Mouse (Mus musculus) lung, adult 2 months (tissue): ENCODE results near the gene Rad54l2. TPM values are rescaled to one million over a fixed set of nuclear protein-coding genes. Genes with fewer than 3 reads are reported as not detected.

Source experiments
- DNase-seq: peaks from one replicate; pipeline ENCODE4 v3.0.0; 2022
- H3K4me1 ChIP-seq: fragments of 200-500 bp; 2 replicates; pipeline ENCODE4 v1.6.1; 2011; ENCODE audit warnings: low read length; ENCODE audit not compliant: control insufficient read depth, insufficient read depth
- H3K4me3 ChIP-seq: fragments of 200-500 bp; replicated peaks from 2 replicates; pipeline ENCODE3; 2011; ENCODE audit warnings: low read depth, mild to moderate bottlenecking, control low read depth, low read length; ENCODE audit errors: extremely low read depth
- CTCF ChIP-seq: fragments of 200-500 bp; IDR thresholded peaks from 2 replicates; pipeline ENCODE4 v1.5.1; 2011; ENCODE audit warnings: mild to moderate bottlenecking, low read length, control low read depth; ENCODE audit not compliant: insufficient read depth
- POLR2A ChIP-seq: fragments of 200-500 bp; IDR thresholded peaks from 2 replicates; pipeline ENCODE4 v1.6.1; 2011; ENCODE audit warnings: low read depth, mild to moderate bottlenecking, control low read depth, low read length, borderline replicate concordance; ENCODE audit errors: extremely low read depth
- WGBS: fragments of 180-500 bp; shearing (Covaris S2); methylation state at CpG from one replicate; pipeline ENCODE4 v1.1.7; 2018; 5-methylcytosine and 5-hydroxymethylcytosine counted together
- polyA plus RNA-seq: library from polyadenylated mRNA; depleted of rRNA; stranded (reverse); fragments of >200 nt; gene quantifications from 2 replicates; pipeline ENCODE4 v1.2.3, GENCODE M21; 2012

Gene Rad54l2
- polyA plus RNA-seq, 1 experiment: 29.0 TPM

DNA sequence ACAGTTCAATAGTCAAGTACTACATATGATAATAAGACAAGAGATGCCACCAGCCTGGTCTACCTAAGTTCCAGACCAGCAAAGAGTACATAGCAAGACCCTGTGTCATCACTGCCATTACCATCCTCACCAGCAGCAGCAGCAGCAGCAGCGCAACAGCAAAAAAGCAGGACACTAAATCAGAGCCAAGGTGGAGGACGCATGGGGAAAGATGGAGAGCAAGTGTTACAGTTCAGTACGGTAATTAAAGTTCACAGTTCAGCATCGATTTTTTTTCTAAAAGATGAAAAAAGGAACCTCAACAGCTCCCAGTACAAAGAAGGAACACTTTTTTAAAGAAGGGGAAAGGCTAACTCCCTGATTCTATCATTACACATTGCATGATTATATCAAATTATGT, 33.2 kb downstream of the Rad54l2 start:
- Histone ChIP-seq H3K4me3 (no peak overlapping the region), H3K4me1 (no peaks in the 10 kb centered on the region)
- no peak for DNase-seq
- WGBS: 93% methylated on average over 4 of the region's 4 CpGs
- TF ChIP-seq POLR2A (no peak), CTCF (no peak)

- TF ChIP-seq POLR2A: no peak
- TF ChIP-seq CTCF: no peak
- no peak for DNase-seq
Observed at GRCm38 (mm10) chr9:106754311-106754710, 34.7 kb downstream of the Rad54l2 start.

DNA sequence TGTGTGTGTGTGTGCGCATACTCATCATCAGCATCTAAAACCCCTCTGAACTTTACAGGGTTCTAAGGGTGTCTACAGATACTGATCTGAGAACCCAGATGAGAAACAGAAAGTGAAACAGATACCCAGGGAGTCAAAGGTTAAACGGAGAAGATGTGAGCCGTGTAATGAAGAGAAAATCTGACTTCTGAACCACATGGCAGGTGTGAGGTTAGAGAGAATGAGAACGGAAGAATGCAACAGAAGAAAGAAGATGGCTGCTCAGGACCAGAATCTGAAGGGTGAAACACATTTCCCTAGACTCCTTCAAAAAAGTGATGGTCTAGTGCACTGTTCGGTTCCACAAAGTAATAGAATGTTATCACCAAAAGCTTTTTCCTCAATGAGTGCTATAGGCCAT, 36.9 kb downstream of the Rad54l2 start:
- 75% methylated on average over 5 of the region's 5 CpGs for WGBS
- H3K4me1 ChIP-seq: no peaks in the 10 kb centered on the region
- H3K4me3 ChIP-seq: no peak overlapping the region
- TF ChIP-seq POLR2A (no peak), CTCF (no peak)
- no peak for DNase-seq

More at GRCm38 (mm10) chr9:106754311-106754710, 34.7 kb downstream of the Rad54l2 start:
- WGBS: 84% methylated on average over 2 of the region's 2 CpGs
- H3K4me1 ChIP-seq: no peaks in the 10 kb centered on the region
- H3K4me3 ChIP-seq: no peak overlapping the region

DNA sequence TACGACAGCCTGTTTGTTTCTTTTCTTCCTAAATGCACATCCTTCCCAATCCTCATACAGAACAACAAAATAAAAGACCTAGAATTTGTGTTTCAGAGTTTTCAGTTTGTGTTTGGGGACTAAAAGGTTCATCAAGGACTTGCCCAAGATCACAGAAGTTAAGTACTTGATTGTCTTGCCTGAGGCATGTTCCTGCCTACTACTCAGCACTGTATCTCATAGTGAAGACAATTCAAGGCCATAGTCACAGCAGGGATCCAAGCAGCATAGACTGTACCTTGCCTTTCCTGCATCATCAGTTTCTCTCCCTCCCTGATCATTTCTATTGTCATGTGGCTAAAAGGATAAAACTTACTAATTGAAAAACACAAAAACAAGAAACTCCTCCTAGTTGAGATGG, 49.0 kb downstream of the Rad54l2 start:
- no peak for DNase-seq
- Histone ChIP-seq H3K4me1 (no peaks in the 10 kb centered on the region), H3K4me3 (no peak overlapping the region)
- WGBS: 92% methylated on average over 1 of the region's 1 CpGs
- TF ChIP-seq POLR2A (no peak), CTCF (no peak)

DNA sequence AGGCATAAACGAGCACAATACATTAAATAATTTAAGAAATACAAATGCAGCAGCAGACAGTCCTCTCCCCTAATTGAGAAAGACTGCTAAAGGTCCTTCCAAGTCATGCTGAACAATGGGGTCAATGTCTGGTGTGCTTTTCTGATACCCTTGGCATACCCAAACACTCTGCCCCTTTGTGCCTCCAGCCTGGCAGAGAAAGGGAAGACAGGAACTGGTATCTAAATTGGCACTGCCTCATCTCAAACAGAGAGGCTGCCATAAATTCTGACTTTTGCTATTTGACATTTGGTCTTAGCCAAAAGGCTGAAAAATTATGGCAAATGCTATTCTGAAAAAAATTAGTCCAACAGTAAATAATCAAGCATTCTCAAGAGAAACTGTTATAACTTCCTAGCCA, 49.9 kb downstream of the Rad54l2 start:
- TF ChIP-seq CTCF (no peak), POLR2A (no peak)
- WGBS: 84% methylated on average over 1 of the region's 1 CpGs
- DNase-seq: no peak
- Histone ChIP-seq H3K4me3 (no peak overlapping the region), H3K4me1 (no peaks in the 10 kb centered on the region)

DNA sequence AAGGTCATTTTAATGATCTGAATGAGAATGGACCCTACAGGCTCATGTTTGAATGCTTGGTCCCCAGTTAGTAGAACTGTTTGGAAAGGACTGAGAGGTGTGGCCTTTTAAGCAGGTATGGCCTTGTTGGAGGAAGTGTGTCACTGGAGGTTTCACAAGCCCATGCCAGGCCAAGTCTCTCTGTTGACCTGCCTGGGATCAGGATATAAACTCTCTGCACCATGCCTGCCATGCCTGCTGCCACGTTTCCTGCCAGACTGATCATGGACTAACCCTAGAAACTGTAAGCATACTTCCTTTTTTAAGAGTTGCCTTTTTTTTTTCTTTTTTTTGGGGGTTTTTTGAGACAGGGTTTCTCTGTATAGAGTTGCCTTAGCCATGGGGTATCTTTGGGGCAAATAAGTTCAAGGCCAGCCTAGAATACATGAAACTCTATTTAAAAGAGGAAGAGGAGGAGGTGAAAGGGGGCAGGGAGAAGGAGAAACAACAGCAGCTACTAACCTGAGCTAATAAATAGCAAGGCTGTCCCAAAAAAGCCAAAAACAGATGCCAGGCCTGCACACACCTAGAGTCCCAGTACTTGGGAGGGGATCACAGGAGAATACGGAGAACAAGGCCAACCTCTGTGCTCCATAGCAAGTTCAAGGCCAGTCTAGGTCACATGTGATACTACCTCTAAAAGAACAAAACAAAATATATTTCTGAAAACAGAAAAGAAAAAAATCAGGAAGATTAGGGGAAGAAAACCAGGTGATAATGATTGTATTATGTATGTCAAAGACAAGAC, 50.6 kb downstream of the Rad54l2 start:
- WGBS: 95% methylated on average over 2 of the region's 2 CpGs
- no peak for DNase-seq
- TF ChIP-seq POLR2A (no peak), CTCF (no peak)
- Histone ChIP-seq H3K4me3 (no peak overlapping the region), H3K4me1 (no peaks in the 10 kb centered on the region)

DNA sequence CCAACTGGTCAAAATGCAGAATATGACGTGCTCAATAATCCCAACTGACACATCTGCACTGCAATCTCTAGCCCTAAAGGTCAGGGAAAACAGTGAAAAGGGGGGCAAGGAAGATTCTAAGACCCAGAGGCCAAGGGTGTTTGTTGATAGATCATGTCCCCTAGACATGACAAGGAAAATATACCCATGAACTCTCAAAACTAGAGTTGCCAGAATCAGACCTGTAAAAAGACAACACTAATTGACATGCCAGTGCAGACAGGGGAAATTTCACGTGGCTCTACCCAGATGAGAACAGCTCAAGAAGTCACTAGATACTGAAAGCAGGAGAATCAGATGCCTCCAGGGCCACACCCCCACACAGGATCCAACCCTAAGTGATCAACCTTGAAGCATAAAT, 55.3 kb downstream of the Rad54l2 start:
- H3K4me1 ChIP-seq: no peaks in the 10 kb centered on the region
- no peak overlapping the region for H3K4me3 ChIP-seq
- TF ChIP-seq POLR2A (no peak), CTCF (no peak)
- WGBS: 81% methylated on average over 2 of the region's 2 CpGs
- no peak for DNase-seq

DNA sequence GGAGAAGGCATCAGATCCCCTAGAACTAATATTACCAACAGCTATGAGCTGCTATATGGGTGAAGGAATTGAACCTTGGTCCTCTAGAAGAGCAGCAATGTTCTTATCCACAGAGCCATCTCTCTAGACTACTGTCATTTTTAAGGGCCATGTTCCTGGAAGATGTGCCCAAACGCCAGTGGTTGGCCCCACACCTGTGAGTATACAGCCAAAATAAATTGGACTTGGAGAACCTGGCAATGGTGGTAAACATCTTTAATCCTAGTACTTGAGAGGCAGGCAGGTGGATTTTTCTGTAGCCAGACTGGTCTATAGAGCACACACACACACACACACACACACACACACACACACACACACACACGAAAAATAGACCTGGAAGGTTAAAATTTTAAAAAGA, 59.6 kb downstream of the Rad54l2 start:
- DNase-seq: no peak
- Histone ChIP-seq H3K4me1 (no peaks in the 10 kb centered on the region), H3K4me3 (no peak overlapping the region)
- TF ChIP-seq POLR2A (no peak), CTCF (no peak)
- WGBS: 86% methylated on average over 2 of the region's 2 CpGs

DNA sequence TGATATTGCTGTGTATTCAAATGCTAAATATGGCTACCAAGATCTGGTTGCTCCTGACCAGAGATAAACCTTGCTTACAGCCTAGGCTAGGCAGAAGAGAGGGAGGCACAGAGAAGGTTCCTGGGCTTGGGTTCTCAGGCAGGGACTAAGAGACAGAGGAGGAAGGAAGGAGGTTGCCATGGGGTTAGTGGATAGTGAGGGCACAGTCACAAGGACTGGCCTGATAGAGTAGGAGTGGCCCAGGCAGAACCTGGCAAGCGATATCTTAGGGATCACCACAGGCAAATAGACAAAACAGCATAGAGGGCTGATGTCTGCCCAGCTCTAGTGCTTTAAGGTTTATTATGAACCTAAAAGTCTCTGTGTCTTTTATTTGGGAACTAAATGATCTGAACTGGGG, 62.1 kb downstream of the Rad54l2 start:
- 84% methylated on average over 1 of the region's 1 CpGs for WGBS
- Histone ChIP-seq H3K4me3 (no peak overlapping the region), H3K4me1 (no peaks in the 10 kb centered on the region)
- TF ChIP-seq CTCF: no peak
- TF ChIP-seq POLR2A: no peak
- no peak for DNase-seq

DNA sequence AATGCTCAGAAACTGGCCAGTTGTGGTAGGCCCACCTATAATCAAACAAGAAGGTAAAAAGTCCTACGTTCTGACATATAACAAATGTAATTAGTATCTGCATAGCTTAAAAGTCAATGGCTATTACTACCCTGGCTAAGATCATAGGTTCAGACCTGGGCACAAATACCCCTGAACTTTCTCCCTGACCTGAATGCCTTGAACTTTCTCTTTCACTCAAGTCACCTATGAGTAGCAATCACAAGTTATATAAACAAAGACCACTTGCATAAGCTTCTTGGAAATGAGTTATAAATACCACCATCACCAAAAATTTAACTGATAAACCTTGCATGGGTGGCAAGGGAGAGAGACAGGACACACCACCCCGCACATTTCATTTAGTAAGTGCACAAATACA, 63.6 kb downstream of the Rad54l2 start:
- H3K4me1 ChIP-seq: no peaks in the 10 kb centered on the region
- no peak for TF ChIP-seq POLR2A
- no peak for TF ChIP-seq CTCF
- WGBS: 93% methylated on average over 2 of the region's 2 CpGs
- no peak overlapping the region for H3K4me3 ChIP-seq
- DNase-seq: no peak

GRCm38 (mm10) chr9:106724864-106725263, 64.1 kb downstream of the Rad54l2 start:
- 85% methylated on average over 1 of the region's 1 CpGs for WGBS
- Histone ChIP-seq H3K4me1 (no peaks in the 10 kb centered on the region), H3K4me3 (no peak overlapping the region)
- no peak for DNase-seq
- TF ChIP-seq POLR2A (no peak), CTCF (no peak)
